Mouse (Mus musculus) mature B cell (primary cell): Measurements from ENCODE around the gene Rimkla.

Experiments
- in situ Hi-C: fragments of 300-500 bp; cut with MboI; formaldehyde crosslinking; loops from 2 replicates; pipeline ENCODE4 v1.14.3; 2019

Rimkla gene

DNA sequence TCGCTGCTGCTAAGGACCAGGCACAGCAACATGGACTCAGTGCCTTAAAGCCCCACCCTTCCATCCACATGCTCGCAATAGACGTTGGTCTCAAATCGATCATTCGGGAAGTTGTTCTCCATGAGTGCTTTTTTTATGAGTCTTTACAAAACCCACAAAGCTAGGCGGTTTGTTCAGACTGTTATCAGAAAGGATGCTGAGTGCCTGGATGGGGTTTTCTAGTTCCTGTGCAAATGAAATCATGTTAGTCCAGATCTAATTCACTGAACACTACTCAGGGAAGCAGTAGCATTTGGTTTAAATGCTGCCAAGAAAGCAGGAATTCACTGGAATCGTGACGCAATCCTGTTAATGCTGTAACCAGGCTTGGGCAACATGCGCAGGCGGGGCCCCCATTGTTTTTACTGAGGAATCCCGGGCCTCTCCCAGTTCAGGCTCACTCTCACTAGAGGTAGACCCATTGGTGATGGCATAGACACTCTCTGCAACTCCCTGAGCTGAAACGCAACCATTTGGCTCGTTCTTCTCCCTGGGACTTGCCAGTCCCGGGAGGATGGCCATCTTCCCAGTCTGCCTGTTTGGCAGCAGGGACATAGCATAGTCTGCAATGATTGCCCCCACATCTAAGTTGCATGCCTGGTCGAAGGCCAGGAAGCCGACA, 24.6 kb downstream of the Rimkla start:
- in situ Hi-C loops = no loop called here

DNA sequence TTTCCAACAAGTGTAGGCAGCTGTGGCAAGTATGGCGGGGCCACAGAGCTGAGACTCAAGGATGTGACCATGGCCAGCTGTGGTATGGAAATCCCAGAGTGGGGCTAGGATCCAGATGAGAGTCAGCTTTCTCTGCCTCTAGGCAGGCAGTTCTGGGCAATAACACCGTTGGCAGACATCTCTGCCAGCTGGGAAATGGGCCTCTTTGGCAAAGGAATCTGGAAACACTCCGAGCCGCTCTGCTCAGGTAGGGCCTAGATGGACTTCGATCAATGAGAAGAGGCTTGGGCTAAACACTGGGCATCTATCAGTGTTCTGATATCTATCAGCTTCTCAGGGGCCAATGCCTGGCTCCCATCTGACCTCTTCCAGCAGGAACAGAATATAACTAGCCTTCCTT, 26.6 kb downstream of the Rimkla start:
- in situ Hi-C loops = no loop called here

DNA sequence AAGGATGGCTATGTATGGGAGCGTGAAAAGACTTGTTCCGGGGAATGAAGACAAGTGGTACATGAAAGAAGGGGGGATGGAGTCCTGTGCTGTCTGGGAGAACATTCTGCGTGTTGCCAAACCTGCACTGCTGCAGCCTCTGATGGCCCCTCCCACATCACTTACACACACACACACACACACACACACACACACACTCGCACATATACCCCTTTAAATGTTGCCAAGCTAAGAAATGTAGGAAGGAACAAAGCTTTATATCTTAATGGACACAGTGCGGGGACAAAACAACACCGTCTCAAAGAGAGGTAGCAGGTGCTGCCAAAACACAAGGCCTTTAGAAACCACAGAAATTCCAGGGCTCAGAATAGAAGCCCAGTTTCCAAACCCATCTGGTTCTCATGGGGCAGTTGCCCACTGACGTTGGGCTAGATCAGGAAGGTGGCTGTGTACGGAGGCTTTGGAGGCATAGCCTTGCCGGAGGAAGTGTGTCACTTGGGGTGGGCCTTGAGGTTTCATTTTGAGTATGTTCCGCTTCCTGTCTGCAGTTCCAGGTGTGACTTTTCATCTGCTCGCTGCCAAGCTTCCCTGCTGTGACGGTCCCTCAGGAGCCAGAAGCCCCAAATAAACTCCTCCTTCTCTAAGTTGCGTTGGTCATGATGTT, 28.5 kb downstream of the Rimkla start:
- in situ Hi-C loops = no loop called here

DNA sequence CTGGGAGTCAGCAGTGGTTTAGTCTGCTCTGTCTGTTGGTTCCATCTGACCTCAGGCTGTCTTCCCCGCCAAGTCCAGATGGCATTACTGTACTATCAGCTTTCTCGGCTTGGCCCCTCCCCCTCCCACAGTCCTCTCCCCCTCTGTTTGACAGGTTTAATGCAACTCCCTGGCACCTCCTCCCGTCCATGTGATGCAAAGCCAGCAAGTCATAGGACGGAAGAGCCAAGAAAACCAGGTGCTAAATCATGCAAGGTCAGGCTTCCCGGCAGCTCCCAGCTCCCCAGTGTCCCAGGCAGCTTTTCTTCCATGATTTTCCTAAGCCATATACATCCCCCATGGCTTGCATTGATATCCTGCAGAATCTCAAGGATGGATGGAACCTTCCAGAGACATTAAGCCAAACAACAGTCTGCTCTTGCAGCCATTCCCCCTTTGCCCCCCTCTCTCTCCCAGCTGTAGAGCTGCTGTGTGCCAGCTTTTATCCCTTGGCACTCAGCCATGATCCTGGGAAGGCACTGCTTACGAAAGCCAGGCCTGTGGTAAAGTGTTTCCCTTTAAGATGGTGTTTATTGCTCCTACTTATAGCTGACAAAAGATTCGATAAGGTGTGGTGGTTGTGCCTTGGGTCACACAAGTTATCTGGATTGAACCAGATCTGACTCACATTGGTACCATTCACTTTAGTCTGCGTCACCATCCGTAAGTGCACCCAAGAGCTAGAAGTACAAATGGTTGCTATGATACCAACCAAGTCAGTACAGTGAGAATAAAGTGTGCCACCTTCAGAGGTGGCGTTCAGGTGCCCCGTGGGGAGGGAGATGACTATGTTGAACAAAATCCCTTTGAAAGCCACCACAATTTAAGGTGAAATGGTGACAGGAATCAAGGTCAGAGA, 29.3 kb downstream of the Rimkla start:
- in situ Hi-C loops = no loop called here

DNA sequence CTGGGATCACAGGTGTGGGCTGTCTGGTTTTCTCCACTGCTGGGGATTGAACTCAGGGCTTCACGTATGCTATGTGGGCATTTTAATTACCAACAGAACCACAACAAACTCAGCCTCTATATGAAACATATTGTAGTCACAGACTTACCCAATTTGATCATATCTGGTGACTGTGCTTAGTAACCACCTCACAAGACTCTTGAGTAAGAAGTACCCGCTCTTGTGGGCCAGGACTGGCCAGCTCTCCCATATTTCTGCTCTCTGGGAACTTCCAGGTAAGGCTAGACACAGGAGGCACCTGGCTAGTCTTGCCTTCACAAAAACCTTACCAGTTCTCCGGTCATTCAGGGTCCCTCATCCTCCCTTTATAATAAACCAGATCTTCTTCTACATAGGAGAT, 30.0 kb downstream of the Rimkla start:
- in situ Hi-C loops = no loop called here

DNA sequence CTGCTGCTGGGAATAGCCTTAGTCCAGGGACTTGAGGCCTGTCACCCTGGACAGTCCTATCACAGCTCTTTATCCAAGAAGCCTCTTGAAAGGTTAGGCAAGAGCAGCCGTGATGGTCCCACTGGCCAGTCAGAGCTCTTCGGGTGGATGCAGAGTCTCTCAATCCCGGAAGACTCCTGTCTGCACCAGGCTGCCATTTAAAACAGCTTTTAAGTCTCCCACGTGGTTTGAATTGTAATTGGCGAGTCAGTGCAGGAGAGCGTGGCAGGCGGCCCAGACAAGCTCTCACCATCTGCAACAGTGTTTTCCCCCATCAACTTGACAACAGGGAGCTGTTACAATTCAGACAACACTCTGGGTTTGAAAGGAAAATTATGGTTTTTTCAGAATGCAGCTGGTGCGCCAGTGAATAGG, 31.7 kb downstream of the Rimkla start:
- in situ Hi-C loops = no loop called here

DNA sequence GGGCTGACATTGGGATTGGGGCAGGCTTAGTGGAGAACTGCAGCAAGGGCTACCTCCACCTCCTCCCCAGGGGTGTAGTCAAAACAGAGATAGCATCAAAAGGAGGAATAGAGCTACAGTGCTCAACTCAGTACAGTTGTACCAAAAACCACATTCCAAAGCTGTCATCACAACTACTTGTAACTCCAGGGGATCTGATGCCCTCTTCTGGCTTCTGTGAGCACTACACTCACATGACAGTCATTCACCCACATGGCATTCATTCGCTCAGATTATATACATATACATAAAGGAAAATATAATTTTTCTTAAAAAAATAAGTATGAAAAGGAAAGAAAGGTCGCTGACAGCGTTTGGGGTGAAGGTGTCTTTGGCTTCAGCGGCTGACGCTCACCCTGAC, 32.1 kb downstream of the Rimkla start:
- in situ Hi-C loops = no loop called here

DNA sequence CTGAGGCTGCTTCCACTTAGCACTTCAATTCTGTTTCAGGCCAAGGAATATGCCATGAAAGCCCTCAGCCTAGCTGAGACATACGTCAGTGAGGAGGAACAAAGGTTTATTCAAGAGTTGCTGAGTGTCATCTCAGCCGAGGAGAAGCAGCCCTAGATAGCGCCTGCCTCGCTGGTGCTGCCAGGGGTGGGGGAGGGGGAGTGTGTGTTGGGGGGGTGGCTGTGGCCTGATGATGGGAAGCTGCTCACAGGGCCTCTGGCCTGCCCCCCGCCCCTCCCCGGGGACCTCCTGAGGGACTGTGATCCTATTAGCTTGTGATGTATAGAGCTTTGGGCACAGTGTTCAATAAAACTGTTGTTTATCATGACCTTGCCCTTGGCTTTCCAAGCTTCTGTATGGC, 38.9 kb downstream of the Rimkla start:
- in situ Hi-C loops = no loop called here

DNA sequence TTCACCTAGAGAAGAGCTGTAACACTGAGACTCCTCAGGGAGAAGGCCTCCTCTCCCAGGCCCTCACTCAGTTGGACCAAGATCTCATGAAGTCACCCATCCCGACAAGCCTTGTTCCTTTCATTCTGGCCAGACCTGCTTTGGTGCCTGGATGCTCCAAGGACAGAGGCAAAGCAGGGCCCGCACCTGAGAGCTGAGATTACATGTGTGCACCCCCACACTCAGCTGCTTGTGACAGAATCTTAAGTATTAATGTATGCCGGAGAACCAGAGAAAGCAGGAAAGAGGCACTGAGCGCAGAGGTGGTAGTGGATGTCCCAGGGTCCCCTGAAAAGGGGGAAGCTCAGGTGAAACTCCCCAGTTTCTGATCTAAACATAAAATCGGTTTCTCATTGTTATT, 39.3 kb downstream of the Rimkla start:
- in situ Hi-C loops = no loop called here

DNA sequence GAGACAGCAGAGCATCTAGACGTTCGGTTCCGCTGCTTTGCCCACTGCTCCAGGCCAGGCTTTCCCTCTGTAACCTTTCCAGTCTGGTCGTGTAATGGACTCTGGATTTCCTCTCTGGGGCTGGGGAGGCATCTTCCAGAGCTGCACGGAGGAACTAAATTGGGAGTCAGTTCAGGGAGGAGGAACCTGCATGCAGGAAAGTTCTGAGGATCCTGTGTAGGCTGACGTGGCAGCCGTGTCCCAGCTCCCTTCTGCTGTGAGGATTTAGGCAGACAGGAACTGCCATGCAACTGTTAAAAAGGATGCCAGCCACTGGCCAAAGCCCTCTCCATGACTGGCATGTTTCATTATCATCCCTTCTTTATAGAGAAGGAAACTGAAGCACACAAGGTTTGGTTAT, 42.0 kb downstream of the Rimkla start:
- in situ Hi-C loops = no loop called here

DNA sequence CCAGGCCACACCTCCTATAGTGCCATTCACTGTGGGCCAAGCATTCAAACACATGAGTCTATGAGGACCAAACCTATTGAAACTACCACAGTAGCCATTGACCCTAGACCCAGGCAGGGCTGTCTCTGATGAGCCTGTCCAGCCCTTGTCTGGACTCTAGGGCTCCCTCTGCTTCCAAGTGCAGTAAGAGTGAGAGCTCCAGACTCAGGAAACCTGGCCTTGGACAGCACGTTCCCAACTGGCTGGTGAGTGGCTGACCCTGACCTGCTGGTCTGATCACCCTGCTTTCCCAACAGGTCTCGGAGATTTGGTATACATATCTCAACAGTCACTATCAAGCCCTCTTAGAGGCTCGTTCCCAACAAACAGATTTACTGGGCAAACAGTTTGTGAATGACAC, 44.6 kb downstream of the Rimkla start:
- in situ Hi-C loops = no loop called here

DNA sequence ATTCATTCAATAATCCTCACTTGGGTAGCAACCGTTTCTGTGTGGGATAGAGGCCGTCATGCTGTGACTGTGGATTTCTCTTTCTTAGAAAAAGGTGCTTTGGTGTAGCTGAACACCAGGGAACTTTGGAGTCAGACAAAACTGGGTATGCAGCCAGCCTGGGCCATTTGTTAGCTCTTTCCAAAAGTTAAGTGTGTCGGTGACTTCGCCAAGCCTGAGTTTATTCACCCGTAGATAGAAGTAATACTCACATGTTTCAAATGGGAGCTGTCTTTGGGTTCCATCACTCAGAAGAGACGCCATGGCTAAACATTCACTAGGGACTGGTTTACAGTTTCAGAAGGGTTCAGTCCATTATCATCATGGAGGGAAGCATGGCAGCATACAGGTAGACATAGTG, 45.2 kb downstream of the Rimkla start:
- in situ Hi-C loops = no loop called here

DNA sequence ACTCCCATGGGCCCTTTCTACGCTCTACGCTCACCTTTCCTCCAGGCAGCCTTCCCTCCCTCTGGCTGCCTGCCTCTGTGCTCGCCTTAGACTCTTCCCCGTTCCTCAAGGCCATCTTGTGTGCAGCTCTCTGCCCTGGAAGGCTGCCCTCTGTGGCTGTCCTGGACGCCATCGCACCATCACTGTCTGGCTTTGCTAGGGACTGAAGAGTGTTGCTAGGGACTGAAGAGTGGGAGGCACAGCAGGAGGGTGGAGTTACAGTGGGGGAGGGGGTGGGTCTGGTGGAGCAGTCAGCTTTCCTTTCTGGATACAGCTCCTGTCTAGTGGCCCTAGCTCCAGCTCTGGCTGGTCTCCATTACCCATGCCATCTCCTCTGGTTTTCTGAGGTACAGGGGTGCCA, 49.9 kb downstream of the Rimkla start:
- in situ Hi-C loops = no loop called here

DNA sequence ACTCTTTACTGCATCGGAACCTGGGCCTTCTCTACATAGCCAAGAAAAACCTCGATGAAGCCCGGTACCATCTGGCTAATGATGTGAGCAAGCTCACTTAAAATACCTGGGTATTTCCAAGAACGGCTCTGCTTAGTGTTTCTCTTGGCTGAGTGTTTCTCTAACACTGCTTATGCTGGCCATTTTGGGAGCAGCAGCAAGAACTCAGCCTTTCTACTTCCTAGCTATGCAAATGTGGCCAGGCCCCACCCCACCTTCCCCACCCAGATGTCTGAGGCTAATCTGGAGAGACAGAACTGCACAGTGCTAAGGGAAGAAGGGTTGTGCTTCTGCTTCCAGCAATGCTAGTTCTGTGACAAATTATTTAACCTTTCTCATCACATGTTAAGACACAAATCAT, 50.6 kb downstream of the Rimkla start:
- in situ Hi-C loops = no loop called here

DNA sequence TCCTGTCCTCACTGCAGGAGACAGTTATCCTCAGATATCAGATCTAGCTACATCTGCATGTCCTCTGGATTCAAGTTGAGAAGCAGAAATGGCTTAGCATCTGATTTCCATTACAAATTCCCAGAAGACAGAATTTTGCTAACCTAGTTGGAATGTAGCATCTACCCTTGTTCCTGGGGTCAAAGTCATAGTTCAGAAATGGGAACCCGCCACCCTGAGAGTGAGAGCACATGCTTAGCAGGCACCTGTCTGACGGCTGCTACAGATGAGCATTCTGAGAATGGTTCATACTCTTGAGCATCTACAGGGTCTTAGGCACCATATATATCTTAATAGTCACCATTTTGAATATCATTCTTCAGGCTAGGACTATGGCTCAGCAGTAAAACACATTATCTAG, 54.5 kb downstream of the Rimkla start:
- in situ Hi-C loops = no loop called here

DNA sequence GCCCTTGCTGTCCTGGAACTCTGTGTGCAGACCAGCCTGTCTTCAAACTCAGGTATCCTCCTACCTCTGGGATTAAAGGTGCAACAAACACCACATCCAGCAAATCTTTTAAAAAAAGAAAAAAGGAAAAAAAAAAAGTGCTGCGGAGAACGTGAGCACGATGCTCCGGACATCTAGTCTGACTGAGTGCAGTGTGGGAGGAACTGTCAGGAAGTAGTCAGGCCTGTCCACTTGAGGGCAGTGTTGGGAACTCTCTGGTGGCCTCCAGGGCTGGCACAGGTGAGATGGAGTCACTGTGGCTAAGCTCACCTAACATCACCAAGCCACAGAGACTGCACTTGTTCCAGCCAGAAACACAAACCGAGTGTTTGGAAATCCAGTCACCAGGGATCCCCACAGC, 61.8 kb downstream of the Rimkla start:
- in situ Hi-C loops = no loop called here

DNA sequence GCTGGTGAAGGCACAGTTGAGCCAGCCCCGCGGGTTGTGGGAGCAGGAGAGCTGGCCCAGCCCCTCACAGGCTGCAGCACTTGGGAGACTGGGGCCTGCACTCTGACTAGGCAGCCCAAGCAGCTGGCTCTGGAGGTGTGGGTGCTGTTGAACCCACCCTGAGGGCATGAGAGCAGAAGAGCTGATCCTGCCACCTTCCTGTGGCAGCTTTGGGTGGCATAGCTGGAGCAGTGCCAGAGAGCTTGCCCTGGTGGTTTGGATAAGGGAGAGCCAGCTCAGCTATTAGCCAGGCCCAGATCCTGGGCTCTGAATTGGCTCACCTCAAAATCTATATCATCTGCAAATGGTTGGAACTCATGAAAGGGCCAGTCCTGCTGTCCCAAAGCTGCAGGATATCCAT, 64.7 kb downstream of the Rimkla start:
- in situ Hi-C loops = no loop called here

DNA sequence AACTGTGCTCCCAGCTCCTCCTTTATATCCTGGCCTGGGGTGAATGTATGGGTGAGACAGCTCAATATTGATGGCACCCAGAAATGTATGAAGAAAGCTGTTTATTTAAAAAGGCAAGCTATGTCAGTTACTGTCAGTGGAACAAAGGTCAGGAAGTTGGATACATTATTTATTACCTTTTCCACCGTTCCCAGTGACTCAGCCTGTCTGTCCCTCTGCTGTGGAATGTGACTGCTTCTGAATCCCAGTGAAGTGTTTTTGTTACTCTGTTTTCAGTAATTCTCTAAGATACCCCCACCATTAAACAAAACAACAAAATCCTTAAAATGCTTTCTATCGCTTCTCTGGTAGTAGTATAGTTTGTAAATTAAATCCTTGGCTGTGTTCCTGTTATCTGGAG, 66.8 kb downstream of the Rimkla start:
- in situ Hi-C loops = no loop called here

DNA sequence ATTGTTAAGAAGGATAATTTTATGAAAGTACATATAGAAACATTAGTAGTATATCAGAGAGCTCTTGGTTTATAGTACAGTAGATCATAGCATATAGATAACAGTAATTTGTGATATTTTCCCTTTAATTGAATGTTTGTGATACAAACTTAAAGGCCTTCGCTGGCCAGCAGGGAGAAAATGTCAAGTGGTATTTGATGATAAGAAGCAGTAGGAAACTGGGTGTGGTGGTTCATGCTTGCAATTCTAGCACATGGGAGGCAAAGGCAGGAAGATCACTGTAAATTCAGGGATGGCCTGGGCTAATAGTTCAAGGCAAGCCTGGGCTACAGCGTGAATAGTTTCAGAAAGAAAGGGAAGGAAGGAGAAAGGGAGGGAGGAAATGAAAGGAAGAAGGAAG, 67.4 kb downstream of the Rimkla start:
- in situ Hi-C loops = no loop called here

DNA sequence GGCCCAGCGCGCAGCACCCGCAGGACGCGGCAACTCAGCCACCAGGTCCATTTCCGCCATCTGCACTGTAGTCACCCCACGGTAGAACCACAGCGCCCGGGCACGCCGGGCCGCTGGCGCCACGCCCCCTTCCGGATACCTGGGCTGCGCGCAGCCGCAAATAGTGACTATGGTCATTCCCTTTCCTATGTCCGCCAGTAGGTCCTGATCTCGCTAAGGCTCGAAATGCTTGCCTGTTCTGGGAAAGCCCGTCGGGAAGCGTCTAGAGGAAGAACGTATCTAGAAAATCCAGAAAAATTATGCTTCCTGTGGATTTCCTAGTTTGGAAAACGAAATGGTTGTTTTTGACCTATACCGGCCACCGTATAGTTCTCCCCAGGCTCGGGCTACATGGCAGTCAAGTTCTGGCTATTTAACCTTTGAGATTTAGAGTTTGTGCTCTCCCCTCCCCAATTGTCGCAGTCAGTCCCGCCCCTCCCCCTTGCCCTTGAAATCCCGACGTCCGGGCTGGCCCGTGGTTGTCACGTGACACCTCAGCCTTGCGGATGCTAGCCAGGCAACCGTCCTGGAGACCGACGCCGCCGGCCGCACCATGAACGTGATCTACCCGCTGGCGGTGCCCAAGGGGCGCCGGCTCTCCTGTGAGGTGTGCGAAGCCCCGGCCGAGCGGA, 70.0 kb downstream of the Rimkla start, which contains the start of the genes Ppcs and Zmynd12:
Ppcs (minus strand) TSS at position 127 of the 671 bp plus-strand sequence.
Zmynd12 (plus strand) TSS at position 521 of the 671 bp plus-strand sequence.
- in situ Hi-C loops = no loop called here

DNA sequence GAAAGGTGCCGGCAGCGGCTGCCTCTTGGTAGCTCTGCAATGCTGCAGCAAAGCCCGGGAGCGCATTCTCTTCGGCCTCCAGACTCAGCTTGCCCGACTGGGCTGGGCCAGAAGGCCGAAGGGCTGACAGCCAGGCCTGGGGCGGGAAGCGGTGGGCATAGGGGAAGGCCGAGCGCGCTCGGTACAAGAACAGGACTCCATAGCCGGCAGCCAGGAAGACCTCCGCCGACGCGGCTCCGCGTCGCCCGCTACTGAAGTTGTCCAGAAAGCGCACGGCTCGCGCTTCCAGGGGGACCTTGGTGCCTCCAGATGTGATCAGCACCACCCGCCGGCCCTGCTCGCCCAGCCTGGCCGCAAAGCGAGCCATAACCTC, 70.5 kb downstream of the Rimkla start:
- in situ Hi-C loops = no loop called here

DNA sequence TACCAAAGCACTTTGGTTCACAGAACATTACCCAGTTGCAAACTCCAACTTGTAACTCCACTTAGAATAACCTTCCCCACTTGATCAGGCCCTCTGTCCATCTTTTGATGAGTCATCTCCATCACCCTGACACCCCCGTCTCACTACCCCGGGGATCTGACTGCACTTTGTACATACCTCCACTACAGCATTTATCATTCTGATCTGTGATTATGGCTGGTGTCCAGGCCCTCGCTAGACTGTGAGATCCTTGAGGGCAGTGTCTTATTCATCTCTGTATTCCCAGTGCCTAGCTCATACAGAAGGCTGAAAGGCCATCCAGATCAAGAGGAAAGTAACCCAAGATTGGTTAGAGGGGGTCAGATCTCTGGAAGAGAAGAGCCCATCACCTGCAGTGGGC, 71.2 kb downstream of the Rimkla start:
- in situ Hi-C loops = no loop called here
